Mouse (Mus musculus) bone marrow, adult 2 months (tissue): ENCODE measurements around the gene Pcnx. TPM values are rescaled to one million over a fixed set of nuclear protein-coding genes. Genes with fewer than 3 reads are reported as not detected.

Source experiments
- H3K27ac ChIP-seq: fragments of 200-500 bp; 2 replicates; pipeline ENCODE4 v1.5.1; 2012; ENCODE audit warnings: low read depth, mild to moderate bottlenecking, control low read depth, inconsistent platforms, low read length; ENCODE audit not compliant: control insufficient read depth, poor library complexity, insufficient read depth
- H3K4me1 ChIP-seq: fragments of 200-500 bp; 2 replicates; pipeline ENCODE4 v1.6.1; 2011; ENCODE audit warnings: low read length; ENCODE audit not compliant: control insufficient read depth, insufficient read depth
- H3K4me3 ChIP-seq: fragments of 200-500 bp; replicated peaks from 2 replicates; pipeline ENCODE3; 2011; ENCODE audit warnings: mild to moderate bottlenecking, low read depth, low read length, control low read depth; ENCODE audit not compliant: control insufficient read depth
- CTCF ChIP-seq: fragments of 200-500 bp; IDR thresholded peaks from 2 replicates; pipeline ENCODE4 v1.5.1; 2011; ENCODE audit warnings: low read length, control low read depth; ENCODE audit not compliant: control insufficient read depth, insufficient read depth
- POLR2A ChIP-seq: fragments of 200-500 bp; IDR thresholded peaks from 2 replicates; pipeline ENCODE4 v1.6.1; 2011; ENCODE audit warnings: low read depth, mild to moderate bottlenecking, control low read depth, low read length, borderline replicate concordance; ENCODE audit not compliant: control insufficient read depth
- WGBS: fragments of 180-500 bp; shearing (Covaris S2); methylation state at CpG from one replicate; pipeline ENCODE4 v1.1.7; 2018; 5-methylcytosine and 5-hydroxymethylcytosine counted together
- polyA plus RNA-seq: library from polyadenylated mRNA; stranded (reverse); fragments of >200 nt; gene quantifications from 2 replicates; pipeline ENCODE4 v1.2.4, GENCODE M21; 2011; ENCODE audit warnings: low replicate concordance; ENCODE audit not compliant: missing spikeins, insufficient read depth, insufficient read length

Pcnx gene
- polyA plus RNA-seq, 1 experiment: 38.8 TPM

- Histone ChIP-seq H3K27ac (no peak overlapping the region), H3K4me1 (no peaks in the 10 kb centered on the region; the same call in 1 of the 2 replicates), H3K4me3 (no peak overlapping the region)
- TF ChIP-seq POLR2A (no peak), CTCF (no peak)
- WGBS: 87% methylated on average over 14 of the region's 14 CpGs
Measured at GRCm38 (mm10) chr12:81918886-81919285, 59.1 kb downstream of the Pcnx start.

- Histone ChIP-seq H3K4me3 (no peak overlapping the region), H3K4me1 (no peaks in the 10 kb centered on the region; the same call in 1 of the 2 replicates), H3K27ac (no peak overlapping the region)
- 87% methylated on average over 10 of the region's 10 CpGs for WGBS
- TF ChIP-seq POLR2A (no peak), CTCF (no peak)
Measured at GRCm38 (mm10) chr12:81920027-81920426, 60.2 kb downstream of the Pcnx start.

GRCm38 (mm10) chr12:81920614-81921013, 60.8 kb downstream of the Pcnx start:
- TF ChIP-seq CTCF (no peak), POLR2A (no peak)
- H3K27ac ChIP-seq: no peak overlapping the region
- WGBS: 32% methylated on average over 2 of the region's 2 CpGs
- H3K4me1 ChIP-seq: no peaks in the 10 kb centered on the region; the same call in 1 of the 2 replicates
- H3K4me3 ChIP-seq: no peak overlapping the region

- Histone ChIP-seq H3K27ac (no peak overlapping the region), H3K4me1 (no peaks in the 10 kb centered on the region; the same call in 1 of the 2 replicates), H3K4me3 (no peak overlapping the region)
- TF ChIP-seq POLR2A (no peak), CTCF (no peak)
- WGBS: 70% methylated on average over 4 of the region's 4 CpGs
Measured at GRCm38 (mm10) chr12:81921785-81922184, 62.0 kb downstream of the Pcnx start.

GRCm38 (mm10) chr12:81922838-81923237, 63.0 kb downstream of the Pcnx start:
- Histone ChIP-seq H3K4me3 (no peak overlapping the region), H3K27ac (no peak overlapping the region), H3K4me1 (no peaks in the 10 kb centered on the region; the same call in 1 of the 2 replicates)
- WGBS: 63% methylated on average over 3 of the region's 3 CpGs
- TF ChIP-seq POLR2A: no peak
- no peak for TF ChIP-seq CTCF

- WGBS: 72% methylated on average over 5 of the region's 5 CpGs
- TF ChIP-seq CTCF (no peak), POLR2A (no peak)
- peak overlapping the region; percentile 82; the same call in 1 of the 2 replicates for H3K27ac ChIP-seq
- peaks cover 2% of the 10 kb centered on the region for H3K4me1 ChIP-seq
- no peak overlapping the region for H3K4me3 ChIP-seq
Measured at GRCm38 (mm10) chr12:81927163-81927562, 67.3 kb downstream of the Pcnx start.

- 34% methylated on average over 19 of the region's 19 CpGs for WGBS
- Histone ChIP-seq H3K4me1 (peaks cover 2% of the 10 kb centered on the region), H3K27ac (peak overlapping the region; percentile 82), H3K4me3 (peak overlapping the region; percentile 31)
- TF ChIP-seq CTCF (no peak), POLR2A (no peak)
Measured at GRCm38 (mm10) chr12:81927643-81928381, 68.0 kb downstream of the Pcnx start.

GRCm38 (mm10) chr12:81928382-81928770, 68.6 kb downstream of the Pcnx start:
- Histone ChIP-seq H3K4me3 (peak overlapping the region; percentile 31), H3K4me1 (peaks cover 2% of the 10 kb centered on the region), H3K27ac (peak overlapping the region; percentile 82)
- WGBS: 78% methylated on average over 6 of the region's 6 CpGs
- TF ChIP-seq POLR2A (no peak), CTCF (no peak)
